Mouse (Mus musculus) left cerebral cortex, adult 8-10 months (tissue): Measurements from ENCODE around the gene Ppp1r3f. TPM values are rescaled to one million over a fixed set of nuclear protein-coding genes. Genes with fewer than 3 reads are reported as not detected.

Experiments used
- DNase-seq, 2 experiments: peaks; one replicate each; pipeline ENCODE4 v3.0.0; 2022; ENCODE audit warnings: low spot score in 2 of 2
- total RNA-seq, 4 experiments: library from RNA; stranded (reverse); gene quantifications; 2 replicates each; pipeline ENCODE4 v1.2.4; 2022

Ppp1r3f gene
- 10 to 100 TPM; 21.4 to 30.0 (median 22.8) TPM for total RNA-seq

GRCm38 (mm10) chrX:7574087-7574884 lies at the start of gene Ppp1r3f:
Gene Ppp1r3f, minus strand, starts transcription at chrX:7574283.
- DNase-seq: peak; percentile 92 to 99

DNA sequence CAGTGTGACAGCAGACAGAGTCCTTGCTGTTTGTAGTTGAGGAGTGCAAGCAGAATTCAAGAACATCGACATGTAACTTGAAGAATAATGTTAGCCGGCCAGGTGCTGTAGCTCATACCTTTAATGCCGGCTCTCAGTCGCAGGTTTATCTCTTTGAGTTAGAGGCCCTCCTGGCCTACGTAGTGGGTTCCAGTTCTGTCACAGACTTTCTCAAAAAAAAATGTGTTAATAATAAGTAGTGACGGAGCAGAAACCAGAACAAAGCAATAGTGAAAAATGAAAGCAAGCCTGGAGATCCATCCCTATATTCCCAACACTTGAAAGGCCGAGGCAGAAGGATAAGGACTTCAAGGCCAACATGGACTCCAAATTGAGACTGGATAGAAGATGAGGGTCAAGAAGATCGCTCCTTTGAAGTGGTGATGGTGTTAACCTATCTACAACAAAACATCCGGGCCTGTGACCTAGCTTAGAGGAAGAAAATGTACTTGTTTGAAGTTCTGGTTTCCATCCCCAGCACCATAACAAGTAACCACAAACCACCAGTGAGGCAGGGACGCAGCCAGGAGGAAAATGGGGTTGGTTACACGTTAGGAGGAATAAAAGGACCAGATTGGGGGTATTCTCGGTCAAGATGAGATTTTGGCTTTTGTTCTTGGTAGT lies 43.9 kb upstream of the Ppp1r3f start:
- no peak for DNase-seq

- peak in 1 of 2 experiments; percentile 36 for DNase-seq
These were observed 36.6 kb upstream of the Ppp1r3f start for GRCm38 (mm10) chrX:7610536-7611258.

DNA sequence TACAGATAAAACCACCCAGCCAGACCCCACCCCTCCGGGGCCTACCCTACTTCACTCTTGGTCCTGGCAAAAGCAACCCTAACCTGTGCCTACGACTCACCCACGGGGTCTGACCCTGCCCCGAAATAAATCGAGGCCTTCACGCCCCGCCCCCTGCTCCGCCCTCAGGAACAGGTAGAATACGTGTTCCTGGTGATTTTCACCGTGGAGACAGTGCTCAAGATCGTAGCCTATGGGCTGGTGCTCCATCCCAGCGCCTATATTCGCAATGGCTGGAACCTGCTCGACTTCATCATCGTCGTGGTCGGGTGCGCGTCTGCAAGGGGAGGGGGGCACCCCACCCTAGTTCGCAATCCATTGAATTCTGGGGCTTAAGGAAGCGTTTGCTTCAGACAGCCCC lies 36.0 kb upstream of the Ppp1r3f start:
- no peak for DNase-seq

DNA sequence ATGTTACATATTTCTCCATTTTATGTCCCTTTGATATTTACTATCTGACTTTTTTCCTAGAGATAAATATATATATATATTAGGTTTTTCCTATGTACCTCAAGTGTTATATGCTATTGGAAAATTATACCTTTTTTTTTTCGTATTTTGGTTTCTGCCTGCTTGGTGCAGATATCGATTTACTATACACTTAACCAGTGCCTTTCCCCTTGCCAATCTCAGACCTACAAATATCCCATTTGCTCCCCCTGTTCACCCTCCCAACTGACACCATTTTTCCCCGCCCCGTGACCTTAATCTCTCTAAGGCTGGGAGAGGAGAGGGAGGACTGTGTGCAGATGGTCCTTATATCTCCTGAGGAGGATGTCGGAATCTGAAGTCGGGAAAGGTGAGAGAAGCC lies 32.7 kb upstream of the Ppp1r3f start, which contains the start of gene Cacna1f:
Gene Cacna1f, plus strand, starts transcription at position 301 of the 400 bp plus-strand sequence.
- DNase-seq: no peak

GRCm38 (mm10) chrX:7605575-7605941 lies 31.5 kb upstream of the Ppp1r3f start:
- DNase-seq: no peak

DNA sequence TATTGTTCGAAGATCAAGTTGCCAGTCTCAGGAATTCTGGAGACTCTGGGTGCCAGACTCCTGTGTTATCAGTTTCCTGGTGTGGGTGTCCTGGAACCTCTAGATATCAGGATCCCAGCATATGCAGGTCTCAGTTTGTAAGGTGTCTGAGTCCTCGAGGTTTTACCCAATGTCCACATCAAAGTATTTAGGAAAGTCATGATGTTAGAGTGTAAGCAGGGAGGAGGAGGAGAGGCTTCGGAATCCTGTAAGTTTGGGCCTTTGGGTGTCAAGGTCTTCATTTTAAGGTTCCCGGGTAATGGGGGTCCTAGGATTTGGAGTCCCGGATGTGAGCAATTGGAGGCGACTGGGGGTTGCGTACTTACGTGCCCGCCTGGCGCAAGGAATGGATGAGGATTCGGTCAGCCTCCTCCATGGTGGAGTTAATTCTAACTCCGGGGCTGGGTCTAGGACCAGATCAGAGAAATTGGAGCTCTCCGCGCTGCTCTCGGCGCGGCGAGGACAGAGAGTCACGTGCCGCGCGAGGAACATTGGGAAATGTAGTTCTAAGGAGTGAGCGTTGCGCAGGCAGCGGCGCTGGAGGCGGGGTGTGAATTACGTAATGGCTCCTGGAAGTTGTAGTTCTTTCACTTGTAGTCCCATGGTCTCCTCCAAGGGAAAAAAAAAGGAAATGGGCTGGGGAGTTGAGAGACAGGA lies 30.9 kb upstream of the Ppp1r3f start, which contains the start of gene Ccdc22:
Gene Ccdc22, minus strand, starts transcription at position 639 of the 696 bp plus-strand sequence.
- DNase-seq: peak; percentile 56 to 82

- no peak for DNase-seq
These were observed 29.9 kb upstream of the Ppp1r3f start for GRCm38 (mm10) chrX:7604004-7604403.

- DNase-seq: no peak
These were observed 21.3 kb upstream of the Ppp1r3f start for GRCm38 (mm10) chrX:7595371-7595770.

DNA sequence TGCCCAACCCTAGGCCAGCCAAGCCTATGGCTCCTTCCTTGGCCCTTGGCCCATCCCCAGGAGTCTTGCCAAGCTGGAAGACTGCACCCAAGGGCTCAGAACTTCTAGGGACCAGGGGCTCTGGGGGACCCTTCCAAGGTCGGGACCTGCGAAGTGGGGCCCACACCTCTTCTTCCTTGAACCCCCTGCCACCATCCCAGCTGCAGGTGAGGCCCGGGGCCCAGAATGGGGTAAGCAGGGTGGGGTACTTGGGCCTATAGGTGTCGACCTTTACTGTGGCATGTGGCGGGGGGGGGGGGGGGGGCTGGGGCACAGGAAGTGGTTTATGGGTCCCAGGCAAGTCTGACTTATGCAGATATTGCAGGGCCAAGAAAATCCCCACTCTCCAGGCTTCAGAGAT lies 12.3 kb upstream of the Ppp1r3f start:
- no peak for DNase-seq

- no peak for DNase-seq
These were observed 9.8 kb upstream of the Ppp1r3f start for GRCm38 (mm10) chrX:7583881-7584280.

DNA sequence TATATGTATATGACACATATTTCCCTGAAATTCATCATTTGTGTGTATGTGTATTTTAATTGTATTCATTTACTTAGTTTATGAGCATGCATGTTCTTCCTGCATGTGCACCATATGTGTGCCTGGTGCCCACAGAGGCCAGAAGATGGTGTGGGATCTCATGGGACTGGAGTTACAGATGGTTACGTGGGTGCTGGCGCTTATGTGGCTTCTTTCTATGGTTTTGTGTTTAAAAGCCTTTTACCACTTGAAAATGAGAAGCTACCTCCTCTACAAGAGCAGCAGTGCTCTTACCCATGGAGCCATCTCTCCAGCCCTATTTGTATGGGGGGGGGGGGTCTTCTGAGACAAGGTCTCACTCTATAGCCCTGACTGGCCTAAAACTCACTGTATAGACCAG lies 7.1 kb upstream of the Ppp1r3f start:
- peak in 1 of 2 experiments; percentile 28 for DNase-seq

DNA sequence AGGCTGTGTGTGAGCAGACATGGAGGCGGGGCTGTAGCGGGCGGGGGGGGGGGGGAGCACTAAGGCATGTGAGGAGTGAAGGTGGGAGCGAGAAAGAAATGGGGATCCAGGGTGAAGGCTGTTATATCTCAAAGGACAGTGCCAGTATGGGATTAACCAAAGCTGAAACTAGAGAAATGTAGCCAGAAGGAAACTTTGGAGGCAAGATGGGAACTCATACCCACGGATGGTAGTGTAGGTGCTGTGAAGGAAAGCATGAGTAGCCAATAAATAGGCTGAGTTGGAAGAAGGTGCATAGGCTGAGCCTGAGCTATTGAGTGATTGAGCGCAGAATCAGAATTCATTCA lies 775 bp upstream of the Ppp1r3f start:
- DNase-seq: no peak

- peak; percentile 25 to 36 for DNase-seq
These were observed 652 bp downstream of the Ppp1r3f start, which contains the start of gene Foxp3 for GRCm38 (mm10) chrX:7573176-7574086. Gene Foxp3, plus strand, starts transcription at chrX:7573644.

DNA sequence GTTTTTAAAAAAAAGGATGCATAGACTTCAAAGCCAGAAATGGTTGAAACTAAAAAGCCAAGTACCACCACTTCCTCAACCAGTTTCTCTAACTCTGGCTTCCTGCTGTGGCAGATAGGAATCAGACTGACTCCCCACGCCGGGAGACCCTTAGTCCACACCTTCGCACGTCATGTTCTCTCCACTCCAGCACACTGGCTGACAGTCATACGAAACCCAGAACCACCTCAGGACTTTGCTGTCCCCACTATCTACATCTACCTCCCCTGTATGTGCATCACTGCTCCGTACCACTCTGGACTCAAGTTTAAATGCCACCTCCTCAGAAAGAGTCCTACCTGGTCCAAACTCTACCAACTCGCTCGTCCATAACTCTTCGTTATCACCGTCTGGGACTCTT lies 1.6 kb downstream of the Ppp1r3f start:
- no peak for DNase-seq

DNA sequence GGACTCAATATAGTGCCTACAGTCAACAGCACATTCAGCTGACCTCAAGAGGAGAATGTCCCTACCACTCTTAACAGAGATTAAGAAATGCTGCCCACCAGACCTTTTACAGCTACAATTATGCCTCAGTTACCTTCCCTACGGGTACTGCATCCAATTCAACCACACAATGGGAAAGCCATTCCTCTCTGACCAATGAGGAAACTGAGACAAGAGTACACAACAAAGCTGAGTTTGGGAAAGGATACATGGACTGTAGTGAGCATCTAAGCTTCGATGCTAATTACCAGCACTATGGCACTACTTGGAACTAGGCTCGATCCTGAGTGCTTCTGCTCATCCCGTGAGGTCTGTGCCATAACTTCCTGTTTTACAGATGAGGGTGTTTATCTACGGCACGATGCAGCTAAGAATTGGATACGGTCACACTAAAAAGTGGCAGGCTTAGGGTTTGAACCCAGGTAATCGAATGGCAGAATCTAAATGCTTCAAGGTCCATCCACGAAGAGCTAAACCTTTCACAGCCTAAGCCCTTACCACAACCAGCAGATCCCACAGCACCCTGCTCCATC lies 2.4 kb downstream of the Ppp1r3f start:
- no peak for DNase-seq

- no peak for DNase-seq
These were observed 3.5 kb downstream of the Ppp1r3f start for GRCm38 (mm10) chrX:7570481-7571175.

DNA sequence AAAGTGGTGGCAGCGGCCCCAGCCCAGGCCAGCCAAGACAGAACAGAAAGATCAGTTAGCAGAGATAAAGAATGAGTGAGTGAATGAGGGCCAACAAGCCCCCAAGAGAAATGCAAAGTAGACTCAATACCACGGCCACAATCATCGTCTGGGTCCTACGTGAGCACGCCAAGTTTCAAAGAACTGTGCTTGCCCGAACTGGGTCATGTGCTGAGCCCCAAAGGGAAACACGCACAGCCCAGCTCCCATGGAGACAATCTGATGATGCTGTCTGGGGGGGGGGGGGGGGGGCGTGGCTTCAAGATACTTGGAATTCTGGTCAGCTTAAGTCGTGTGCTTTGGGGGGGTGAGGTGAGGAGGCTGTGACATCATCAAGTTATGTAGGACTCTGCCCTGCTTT lies 6.6 kb downstream of the Ppp1r3f start:
- no peak for DNase-seq

DNA sequence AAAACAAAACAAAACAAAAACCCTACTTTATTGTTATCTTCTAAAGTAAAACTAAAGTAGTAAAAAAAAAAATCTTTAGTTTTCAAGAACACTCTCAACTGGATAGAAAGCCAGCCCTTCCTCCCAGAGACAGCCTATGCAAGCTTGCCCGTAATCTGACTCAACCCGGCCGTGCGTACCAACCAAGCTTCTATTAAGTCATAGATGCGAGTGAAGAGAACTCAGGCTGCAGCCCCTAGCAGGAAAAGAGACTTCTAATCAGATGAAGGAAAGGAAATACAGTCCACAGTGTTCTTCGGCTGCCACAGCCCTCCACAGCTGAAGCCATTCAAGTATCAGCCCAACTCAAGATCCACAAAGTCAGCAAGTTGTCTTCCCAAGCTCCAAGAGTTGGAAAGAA lies 7.7 kb downstream of the Ppp1r3f start:
- no peak for DNase-seq
